Mouse (Mus musculus) layer of hippocampus, adult 11-12 months (tissue): ENCODE data around the gene Trmt10b.

Experiments used
- DNase-seq: peaks from one replicate; pipeline ENCODE4 v3.0.0; 2022; ENCODE audit warnings: low spot score

Gene Trmt10b

DNA sequence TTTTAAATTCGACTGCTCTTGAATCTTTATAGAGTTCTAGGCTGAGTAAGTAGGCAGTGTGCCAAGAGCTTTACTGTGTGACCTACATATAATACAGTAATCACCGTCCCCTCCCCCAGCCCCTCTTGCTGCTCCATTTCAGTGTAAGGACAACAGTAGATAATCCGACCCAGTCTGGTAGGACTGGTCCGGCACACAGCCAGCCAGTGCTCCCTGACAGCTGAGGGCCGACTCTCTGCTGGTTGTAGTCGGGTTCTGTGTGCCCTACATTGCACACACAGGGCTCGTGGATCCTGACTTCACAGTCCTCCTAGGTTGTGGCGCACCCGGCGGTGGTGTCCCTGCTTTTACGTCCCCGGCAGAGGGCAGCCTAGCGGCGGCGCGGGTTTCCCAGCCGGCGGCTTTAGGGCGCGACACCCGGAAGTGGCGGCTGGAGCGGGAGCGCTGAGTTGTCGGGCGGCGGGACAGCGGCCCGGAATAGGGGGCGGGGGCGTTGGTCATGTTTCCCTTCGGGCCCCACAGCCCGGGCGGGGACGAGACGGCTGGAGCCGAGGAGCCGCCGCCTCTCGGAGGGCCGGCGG lies 44.8 kb downstream of the Trmt10b start, which contains the start of gene Dcaf10:
Gene Dcaf10 (plus strand): TSS at position 433 of the 581 bp plus-strand sequence.
- DNase-seq: peak; percentile 91

GRCm38 (mm10) chr4:45342286-45343155 lies 45.6 kb downstream of the Trmt10b start, which contains the start of gene Exosc3:
TSS of gene Exosc3 (minus strand) at chr4:45342732.
- no peak for DNase-seq

- no peak for DNase-seq
Observed at GRCm38 (mm10) chr4:45356653-45357052, 59.7 kb downstream of the Trmt10b start.
